Mouse (Mus musculus) frontal cortex, adult 2 months (tissue): ENCODE data around the gene Brca2. TPM values are rescaled to one million over a fixed set of nuclear protein-coding genes. Genes with fewer than 3 reads are reported as not detected.
"Not testable (repeated sequence)": the region's sequence is repeated elsewhere in the genome, so short reads cannot be mapped to it uniquely, and the experiment has no call there.

Source experiments
- DNase-seq, 2 experiments: peaks; one replicate each; pipeline ENCODE4 v3.0.0; 2022; ENCODE audit warnings: low spot score in 1 of 2; ENCODE audit errors: extremely low spot score in 1 of 2
- polyA plus RNA-seq: library from polyadenylated mRNA; depleted of rRNA; stranded (reverse); fragments of >200 nt; gene quantifications from 2 replicates; pipeline ENCODE4 v1.2.3, GENCODE M21; 2012; rRNA removed

Gene Brca2
- 6.6 and 9.4 TPM in 2 replicates for polyA plus RNA-seq

GRCm38 (mm10) chr5:150521937-150522866 is at the start of gene Brca2:
TSS of gene Brca2 (plus strand) at chr5:150522630.
- DNase-seq = peak; percentile 61 to 93

- DNase-seq = no peak
Measured at GRCm38 (mm10) chr5:150477364-150477763, 45.1 kb upstream of the Brca2 start.

GRCm38 (mm10) chr5:150478612-150479011 is 43.8 kb upstream of the Brca2 start:
- DNase-seq = no peak

- DNase-seq = no peak
Measured at GRCm38 (mm10) chr5:150485198-150485597, 37.2 kb upstream of the Brca2 start.

GRCm38 (mm10) chr5:150490285-150490684 is 32.1 kb upstream of the Brca2 start:
- DNase-seq = no peak

- no peak for DNase-seq
Measured at GRCm38 (mm10) chr5:150490821-150491220, 31.6 kb upstream of the Brca2 start.

- not testable (repeated sequence) for DNase-seq
Measured at GRCm38 (mm10) chr5:150491573-150492173, 30.8 kb upstream of the Brca2 start.

GRCm38 (mm10) chr5:150495792-150496191 is 26.6 kb upstream of the Brca2 start:
- DNase-seq = peak in 1 of 2 experiments; percentile 55

GRCm38 (mm10) chr5:150510451-150511225 is 11.8 kb upstream of the Brca2 start:
- no peak for DNase-seq

- no peak for DNase-seq
Measured at GRCm38 (mm10) chr5:150513264-150513663, 9.2 kb upstream of the Brca2 start.

GRCm38 (mm10) chr5:150514027-150514426 is 8.4 kb upstream of the Brca2 start:
- DNase-seq = no peak

- DNase-seq = no peak
Measured at GRCm38 (mm10) chr5:150518064-150518463, 4.4 kb upstream of the Brca2 start, which contains the start of gene Zar1l. TSS of gene Zar1l (minus strand) at chr5:150518164.

GRCm38 (mm10) chr5:150519551-150519950 is 2.9 kb upstream of the Brca2 start:
- DNase-seq = peak in 1 of 2 experiments; percentile 20

- peak in 1 of 2 experiments; percentile 24 for DNase-seq
Measured at GRCm38 (mm10) chr5:150522867-150523234, 421 bp downstream of the Brca2 start.

GRCm38 (mm10) chr5:150525239-150525638 is 2.8 kb downstream of the Brca2 start:
- no peak for DNase-seq

- DNase-seq = no peak
Measured at GRCm38 (mm10) chr5:150541302-150541701, 18.9 kb downstream of the Brca2 start.

GRCm38 (mm10) chr5:150543184-150543583 is 20.8 kb downstream of the Brca2 start:
- no peak for DNase-seq

- DNase-seq = no peak
Measured at GRCm38 (mm10) chr5:150551637-150552036, 29.2 kb downstream of the Brca2 start.

GRCm38 (mm10) chr5:150559519-150560103 is 37.2 kb downstream of the Brca2 start:
- no peak for DNase-seq

- no peak for DNase-seq
Measured at GRCm38 (mm10) chr5:150560851-150561250, 38.4 kb downstream of the Brca2 start.

GRCm38 (mm10) chr5:150561376-150561775 is 38.9 kb downstream of the Brca2 start:
- DNase-seq = no peak
